Mouse (Mus musculus) testis, postnatal 10 days (tissue): ENCODE measurements at regions not wholly inside any gene's neighbourhood (a gene's known extent, or its start where the extent isn't known, plus 50 kb on each side); places are given as distances from the start of the nearest gene placed in this dataset.

Experiments
- DNase-seq: peaks from one replicate; pipeline ENCODE4 v3.0.0; 2021; ENCODE audit warnings: low spot score

DNA sequence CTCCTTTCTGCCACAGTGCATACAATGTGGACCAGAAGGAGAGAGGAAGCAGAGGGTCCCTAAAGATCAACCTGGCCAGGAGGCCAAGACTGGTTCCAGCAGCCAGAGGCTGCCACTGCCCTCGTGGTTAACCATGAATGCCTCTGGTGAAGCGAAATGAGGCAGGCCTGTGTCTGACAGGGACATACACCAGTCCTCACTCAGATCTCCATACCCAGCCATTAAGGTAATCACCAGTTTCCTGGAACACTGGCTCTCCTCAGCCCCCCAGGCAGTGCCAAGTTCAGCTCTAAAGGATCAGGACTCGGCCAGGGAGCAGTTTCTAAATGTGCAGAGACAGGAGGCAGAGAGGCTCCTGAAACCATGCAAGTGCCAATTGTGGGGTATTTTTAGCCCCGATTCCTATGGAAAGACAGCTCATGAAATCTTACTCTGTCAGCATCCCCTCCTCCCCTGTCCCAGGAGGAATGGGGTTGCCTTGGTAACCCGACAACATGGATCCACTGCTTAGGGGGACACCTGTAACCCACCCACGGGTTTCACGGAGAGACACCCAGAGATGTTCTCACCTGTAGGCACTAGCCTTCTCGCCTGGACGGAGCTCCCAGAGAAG is 103.6 kb downstream of the Ier5 start:
- no peak for DNase-seq

DNA sequence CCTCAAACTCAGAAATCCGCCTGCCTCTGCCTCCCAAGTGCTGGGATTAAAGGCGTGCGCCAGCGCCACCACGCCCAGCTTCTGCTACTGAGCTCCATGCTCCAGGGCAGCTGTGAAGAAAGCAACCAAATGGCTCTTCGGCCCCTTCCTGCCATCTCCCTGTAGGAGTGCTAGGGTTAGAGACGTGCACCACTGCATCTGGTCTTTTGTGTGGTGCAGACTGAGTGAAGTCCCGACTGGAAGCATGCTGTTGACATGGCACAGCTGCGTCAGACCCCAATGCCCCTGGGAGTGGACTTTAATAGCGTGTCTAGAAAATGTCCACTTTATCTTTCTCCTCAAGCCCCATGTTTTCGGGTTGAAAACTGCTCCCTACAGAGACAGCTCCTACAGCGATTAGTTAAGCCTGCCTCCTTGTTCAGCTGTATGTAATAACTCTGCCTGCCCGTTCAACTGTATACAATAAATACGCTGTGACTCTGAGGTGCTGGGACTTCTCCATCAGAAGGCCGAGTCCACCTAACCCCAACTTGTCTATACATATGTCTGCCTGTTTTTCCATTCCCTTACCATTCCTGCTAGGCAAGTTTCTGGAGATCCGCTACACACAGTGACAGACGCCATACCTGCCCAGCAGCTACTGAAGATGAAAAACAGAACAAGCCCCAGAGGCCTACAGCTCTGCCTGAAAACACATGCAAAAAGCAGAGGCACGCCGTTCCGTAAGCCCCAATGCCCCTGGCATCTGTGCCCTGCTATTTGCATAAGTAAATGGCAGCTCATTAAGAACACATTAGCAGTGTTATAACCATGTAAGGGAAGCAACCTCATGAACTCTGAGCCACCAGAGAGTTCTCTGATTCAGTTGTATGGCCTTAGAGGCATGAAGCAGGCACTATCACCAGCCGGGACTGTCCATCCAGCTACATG is 105.2 kb downstream of the Ier5 start:
- DNase-seq, result no peak

GRCm38 (mm10) chr1:154983325-154983724 is 99.0 kb upstream of the Cacna1e start:
- peak; percentile 75 for DNase-seq

- DNase-seq, result peak; percentile 62
These were observed 98.5 kb upstream of the Cacna1e start for GRCm38 (mm10) chr1:154982836-154983235.

GRCm38 (mm10) chr1:154981687-154982086 is 97.4 kb upstream of the Cacna1e start:
- no peak for DNase-seq

DNA sequence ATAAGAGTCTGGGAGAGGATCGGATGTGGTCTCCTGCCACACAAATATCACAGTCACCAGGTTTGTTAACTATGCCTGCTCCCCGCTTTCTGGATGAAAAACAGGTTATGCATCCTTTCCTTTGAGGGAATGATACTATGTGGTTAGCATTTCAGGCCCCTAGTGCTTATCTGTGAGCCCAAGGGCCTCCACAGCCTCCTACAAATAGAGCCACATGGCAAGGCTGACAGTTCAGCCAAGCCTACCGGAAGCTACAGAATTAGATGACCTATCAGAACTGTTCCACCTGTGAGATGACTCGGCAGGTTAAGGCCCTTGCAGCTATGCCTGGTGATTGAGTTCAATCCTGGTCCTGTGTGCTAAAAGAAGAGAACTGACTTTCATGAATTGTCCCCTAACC is 91.4 kb upstream of the Cacna1e start:
- DNase-seq, result no peak

- no peak for DNase-seq
These were observed 77.0 kb upstream of the Cacna1e start for GRCm38 (mm10) chr1:154961271-154961670.

DNA sequence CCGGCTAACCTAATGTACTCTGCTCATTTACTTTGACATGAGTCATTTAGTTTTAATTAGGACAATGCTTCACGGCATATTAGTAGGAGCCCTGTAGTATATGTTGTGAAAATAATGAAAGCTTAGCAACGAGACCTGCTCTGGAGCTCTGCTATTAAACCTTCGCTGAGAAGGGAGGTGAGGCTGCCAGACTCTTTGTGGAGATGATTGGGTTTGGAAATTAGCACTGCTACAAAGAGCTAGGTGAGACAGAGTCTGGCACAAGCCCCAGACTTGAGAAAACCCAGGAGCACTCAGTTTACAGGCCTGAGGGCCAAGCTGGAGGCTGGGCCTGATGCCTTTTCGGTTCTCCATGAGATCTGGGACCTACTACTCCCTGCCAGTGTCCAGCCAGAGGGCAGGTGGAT is 72.3 kb upstream of the Cacna1e start:
- no peak for DNase-seq

DNA sequence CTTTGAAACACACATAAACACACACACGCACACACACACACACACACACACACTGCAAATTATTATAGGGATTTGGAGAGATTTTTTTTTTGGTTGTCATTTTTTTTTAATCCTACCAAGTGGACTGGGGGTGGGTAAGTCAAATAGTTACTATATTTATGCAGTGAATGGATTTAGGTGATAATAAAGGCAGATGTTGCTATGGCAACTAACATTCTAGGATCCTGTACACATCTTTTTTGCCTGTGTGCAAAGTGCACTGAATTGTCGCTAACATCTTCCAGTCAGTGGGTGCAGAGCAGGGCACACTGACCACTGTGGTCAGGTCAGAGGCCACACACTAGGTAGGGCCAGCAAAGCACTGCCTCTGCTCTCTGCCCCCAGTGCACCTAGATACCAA is 68.4 kb upstream of the Cacna1e start:
- DNase-seq, result no peak
